In the genomic region with DNA sequence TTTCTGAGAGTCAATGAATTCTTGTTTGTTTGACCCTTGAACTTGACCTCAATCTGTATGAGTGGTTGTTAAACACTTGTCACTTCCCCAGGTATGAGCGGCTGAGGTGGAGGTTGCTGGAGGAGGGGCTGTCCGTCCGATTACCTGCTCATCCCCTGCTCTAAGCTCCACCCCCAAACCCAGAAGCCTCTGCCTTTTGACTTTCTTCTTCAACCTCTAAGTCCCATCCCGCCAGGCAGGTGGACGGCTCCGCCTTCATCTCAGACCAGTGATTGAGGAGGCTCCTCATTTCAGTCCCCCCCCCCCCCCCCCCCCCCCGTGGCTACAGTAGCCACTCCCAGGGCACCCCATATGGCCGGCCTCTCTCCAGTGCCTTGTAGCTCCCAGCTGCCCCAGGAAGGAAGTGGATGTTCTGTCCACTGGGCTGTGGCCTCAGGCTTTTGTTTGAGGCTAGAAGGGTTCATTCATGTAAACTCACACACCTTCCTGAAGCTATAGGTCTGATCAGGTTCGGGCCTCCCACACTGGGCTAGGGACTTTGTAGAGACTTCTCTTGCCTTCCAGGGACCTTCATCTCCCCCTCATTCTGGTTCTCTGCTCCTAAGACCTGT, we compare ENCODE assay signal across 8 mouse cellular contexts. TPM values are rescaled to one million over a fixed set of nuclear protein-coding genes. Genes with fewer than 3 reads are reported as not detected.
A peak's percentile ranks its signal among the peaks of the same experiment; 100 is the strongest.
DNase-seq lines count a peak whose midpoint lies in the region; ATAC-seq and TF ChIP-seq lines count a peak whose summit lies in the region.

No protein-coding gene starts in this region.

- H3K4me2 ChIP-seq in kidney, embryonic 14.5 days (replicated peaks; ENCODE audit: low read depth, low read length), result peak overlapping the region; percentile 13; the same call in 1 of the 2 replicates
- peak overlapping the region; percentile 46 for H3K4me2 ChIP-seq in intestine, postnatal 0 days (replicated peaks; ENCODE audit: low read depth)
- no peak overlapping the region for H3K4me2 ChIP-seq in midbrain, embryonic 13.5 days (replicated peaks)

- H3K4me1 ChIP-seq in kidney, embryonic 14.5 days (ENCODE audit: control insufficient read depth, insufficient read depth, low read length), result peaks cover 20% of the 10 kb centered on the region
- peaks cover 48% of the 10 kb centered on the region for H3K4me1 ChIP-seq in embryonic facial prominence, embryonic 10.5 days
- peaks cover 4% of the 10 kb centered on the region for H3K4me1 ChIP-seq in intestine, postnatal 0 days (replicated peaks; ENCODE audit: control insufficient read depth, insufficient read depth, low read length)
- peaks cover 19% of the 10 kb centered on the region for H3K4me1 ChIP-seq in cerebellum, adult 2 months (ENCODE audit: control insufficient read depth, insufficient read depth, low read length)
- H3K4me1 ChIP-seq in midbrain, embryonic 13.5 days (replicated peaks), result peaks cover 33% of the 10 kb centered on the region

- no peaks in the 10 kb centered on the region for H3K9me3 ChIP-seq in kidney, embryonic 14.5 days (ENCODE audit: control insufficient read depth, low read length)
- H3K9me3 ChIP-seq in embryonic facial prominence, embryonic 10.5 days, result no peaks in the 10 kb centered on the region
- H3K9me3 ChIP-seq in intestine, postnatal 0 days (ENCODE audit: control insufficient read depth), result no peaks in the 10 kb centered on the region
- no peaks in the 10 kb centered on the region for H3K9me3 ChIP-seq in midbrain, embryonic 13.5 days

- WGBS in kidney, embryonic 14.5 days, result 35% methylated on average over 8 of the region's 9 CpGs
- 28% methylated on average over 9 of the region's 9 CpGs for WGBS in embryonic facial prominence, embryonic 10.5 days
- 16% methylated on average over 9 of the region's 9 CpGs for WGBS in intestine, postnatal 0 days
- 50% methylated on average over 9 of the region's 9 CpGs for WGBS in cerebellum, adult 2 months
- WGBS in midbrain, embryonic 13.5 days, result 45% methylated on average over 9 of the region's 9 CpGs

- no peak overlapping the region for H3K9ac ChIP-seq in kidney, embryonic 14.5 days (ENCODE audit: low read depth, low read length)
- H3K9ac ChIP-seq in intestine, postnatal 0 days (ENCODE audit: low read depth, low read length), result no peak overlapping the region
- no peak overlapping the region for H3K9ac ChIP-seq in midbrain, embryonic 13.5 days (replicated peaks)

- no peak for TF ChIP-seq POLR2A in cerebellum, adult 2 months (IDR thresholded peaks at IDR 0.05; ENCODE audit: borderline replicate concordance, insufficient read depth, low read length)

- DNase-seq in kidney, postnatal 36 days, result no peak
- peak; percentile 25 for DNase-seq in embryonic facial prominence, embryonic 10.5 days (ENCODE audit: low spot score)
- DNase-seq in lung, postnatal 4 days, result peak; percentile 42 to 69
- DNase-seq in ovary, postnatal 36 days (ENCODE audit: low spot score), result no peak
- DNase-seq in cerebellum, adult 2 months, result no peak

- H3K4me3 ChIP-seq in kidney, embryonic 14.5 days (ENCODE audit: low read length), result no peak overlapping the region
- H3K4me3 ChIP-seq in embryonic facial prominence, embryonic 10.5 days, result peak overlapping the region; percentile 31; the same call in 1 of the 2 replicates
- H3K4me3 ChIP-seq in intestine, postnatal 0 days (ENCODE audit: low read depth, low read length), result peak overlapping the region; percentile 8
- H3K4me3 ChIP-seq in cerebellum, adult 2 months (replicated peaks; ENCODE audit: insufficient read depth, low read depth, low read length), result no peak overlapping the region
- H3K4me3 ChIP-seq in midbrain, embryonic 13.5 days (replicated peaks), result no peak overlapping the region

- no peaks in the 10 kb centered on the region for H3K27me3 ChIP-seq in kidney, embryonic 14.5 days (ENCODE audit: control insufficient read depth, insufficient read depth, low read length)
- H3K27me3 ChIP-seq in embryonic facial prominence, embryonic 10.5 days (replicated peaks; ENCODE audit: low read depth, poor library complexity, severe bottlenecking), result peaks cover 8% of the 10 kb centered on the region; the same call in 1 of the 2 replicates
- no peaks in the 10 kb centered on the region for H3K27me3 ChIP-seq in intestine, postnatal 0 days (replicated peaks; ENCODE audit: control insufficient read depth, insufficient read depth, low read length)
- no peaks in the 10 kb centered on the region for H3K27me3 ChIP-seq in cerebellum, adult 2 months (ENCODE audit: control insufficient read depth, insufficient read depth, low read length)
- peaks cover 6% of the 10 kb centered on the region; the same call in 1 of the 2 replicates for H3K27me3 ChIP-seq in midbrain, embryonic 13.5 days

- TF ChIP-seq CTCF in intestine, postnatal 0 days (IDR thresholded peaks at IDR 0.05; ENCODE audit: low read depth), result no peak
- no peak for TF ChIP-seq CTCF in cerebellum, adult 2 months (IDR thresholded peaks at IDR 0.05; ENCODE audit: borderline replicate concordance, insufficient read depth, low read depth, low read length)

- no peaks in the 10 kb centered on the region for H3K36me3 ChIP-seq in kidney, embryonic 14.5 days (ENCODE audit: control insufficient read depth, insufficient read depth, low read length)
- H3K36me3 ChIP-seq in embryonic facial prominence, embryonic 10.5 days (replicated peaks), result no peaks in the 10 kb centered on the region
- no peaks in the 10 kb centered on the region for H3K36me3 ChIP-seq in intestine, postnatal 0 days (ENCODE audit: control insufficient read depth, insufficient read depth)
- H3K36me3 ChIP-seq in midbrain, embryonic 13.5 days, result no peaks in the 10 kb centered on the region

- H3K27ac ChIP-seq in kidney, embryonic 14.5 days (ENCODE audit: low read depth, low read length), result 0 out of 2 replicates have a peak overlapping the region, but pooled peaks have one; percentile 37
- H3K27ac ChIP-seq in embryonic facial prominence, embryonic 10.5 days (replicated peaks), result peak overlapping the region; percentile 84
- peak overlapping the region; percentile 77 for H3K27ac ChIP-seq in intestine, postnatal 0 days (ENCODE audit: low read depth, low read length)
- H3K27ac ChIP-seq in cerebellum, adult 2 months (ENCODE audit: insufficient read depth, low read length), result no peak overlapping the region
- H3K27ac ChIP-seq in midbrain, embryonic 13.5 days, result no peak overlapping the region

- 0 out of 2 replicates have a peak, but pooled peaks have one; percentile 10 for ATAC-seq in kidney, embryonic 14.5 days (ENCODE audit: low FRiP score, low TSS enrichment)
- peak; percentile 83; the same call in 1 of the 2 replicates for ATAC-seq in intestine, postnatal 0 days
- no peak for ATAC-seq in midbrain, embryonic 13.5 days

RNA-seq across cellular contexts. Expression of a gene that starts 34.0 kb away (rescaled TPM):
- polyA plus RNA-seq in kidney, embryonic 14.5 days (2014; fragmentation: Nextera tagmentation; extraction: Ambion mirVana), result 0.62 TPM in 1 of 2 replicates, not detected in the other
- polyA plus RNA-seq in embryonic facial prominence, embryonic 10.5 days (2016; fragmentation: Nextera tagmentation; extraction: Ambion mirVana), result not detected in 2 replicates
- not detected in 2 replicates for polyA plus RNA-seq in intestine, postnatal 0 days (2015; fragmentation: Nextera tagmentation; extraction: Ambion mirVana)
- polyA plus RNA-seq in cerebellum, adult 2 months (2012; rRNA removed), result 0.27 and 0.54 TPM in 2 replicates
- not detected in 2 replicates for polyA plus RNA-seq in midbrain, embryonic 13.5 days (2015; fragmentation: Nextera tagmentation; extraction: Ambion mirVana)

Comparison
In these comparisons a context has a peak if more than half of its experiments do, and no peak if none do; other contexts are left out.
1. H3K27ac ChIP-seq: peak in kidney, embryonic 14.5 days (single experiment), embryonic facial prominence, embryonic 10.5 days (single experiment) and intestine, postnatal 0 days (single experiment); none in cerebellum, adult 2 months (single experiment) and midbrain, embryonic 13.5 days (single experiment).
2. H3K4me3 ChIP-seq: peak in embryonic facial prominence, embryonic 10.5 days (single experiment) and intestine, postnatal 0 days (single experiment); none in kidney, embryonic 14.5 days (single experiment), cerebellum, adult 2 months (single experiment) and midbrain, embryonic 13.5 days (single experiment).
3. DNase-seq: peak in embryonic facial prominence, embryonic 10.5 days (single experiment) and lung, postnatal 4 days (2 of 2); none in kidney, postnatal 36 days (0 of 2), ovary, postnatal 36 days (single experiment) and cerebellum, adult 2 months (0 of 2).